9 mouse cellular contexts compared by ENCODE assay signal in genomic region chr11:33787362-33787761, GRCm38 (mm10).
A peak's percentile ranks its signal among the peaks of the same experiment; 100 is the strongest.
DNase-seq lines count a peak whose midpoint lies in the region; TF ChIP-seq lines count a peak whose summit lies in the region.
"Had no signal": no experiment of that assay in that cellular context is flagged by ENCODE, and none has a peak within 500 bp of the region (broad histone marks: within the 10 kb centered on the region; RNA-seq: fewer than 3 reads in every experiment).

No protein-coding gene starts in this region.

- no peaks in the 10 kb centered on the region for H3K36me3 ChIP-seq in heart, adult 2 months (ENCODE audit: control insufficient read depth, insufficient read depth, low read length)

- intact Hi-C loops in gastrocnemius, postnatal 14 days (cut with DNase I; ENCODE audit: low total_unique reads), result no loop called here
- intact Hi-C loops in left cerebral cortex, postnatal 4 days (cut with DNase I), result no loop called here
- intact Hi-C loops in heart, adult 2 months (cut with DNase I), result no loop called here

- TF ChIP-seq POLR2A in heart, adult 2 months (IDR thresholded peaks at IDR 0.05; ENCODE audit: insufficient read depth, low read depth, low read length), result no peak

- WGBS in heart, adult 2 months, result 21% methylated on average over 5 of the region's 5 CpGs

- no peak overlapping the region for H3K9ac ChIP-seq in heart, adult 2 months (ENCODE audit: low read depth, low read length)

- TF ChIP-seq CTCF in heart, adult 2 months (IDR thresholded peaks at IDR 0.05), result no peak

- no peaks in the 10 kb centered on the region for H3K79me2 ChIP-seq in heart, adult 2 months (replicated peaks; ENCODE audit: control insufficient read depth, insufficient read depth, low read length)

- H3K27ac ChIP-seq in heart, adult 2 months, result no peak overlapping the region

- no peak for TF ChIP-seq EP300 in heart, adult 2 months (IDR thresholded peaks at IDR 0.05; ENCODE audit: insufficient read depth, low read depth, low read length)

- peak; percentile 9 for DNase-seq in gastrocnemius, postnatal 14 days
- no peak for DNase-seq in gastrocnemius, adult 8-10 months (ENCODE audit: low spot score in 2 of 2)
- DNase-seq in urinary bladder, postnatal 14 days (ENCODE audit: low spot score), result peak; percentile 37
- DNase-seq in urinary bladder, postnatal 4 days (ENCODE audit: low spot score in 2 of 2), result no peak
- peak; percentile 6 to 73 for DNase-seq in kidney, postnatal 36 days
- peak; percentile 13 for DNase-seq in thymus, postnatal 25 days
- DNase-seq in left cerebral cortex, postnatal 4 days, result no peak
- no peak for DNase-seq in heart, adult 2 months

- no peaks in the 10 kb centered on the region for H3K4me1 ChIP-seq in heart, adult 2 months (ENCODE audit: control insufficient read depth, insufficient read depth, low read length)

- H3K27me3 ChIP-seq in heart, adult 2 months (ENCODE audit: control insufficient read depth, insufficient read depth, low read length), result no peaks in the 10 kb centered on the region

- no peak overlapping the region for H3K4me3 ChIP-seq in heart, adult 2 months
- H3K4me3 ChIP-seq: erythroblast, embryonic 14.5 days had no signal

Comparison
In these comparisons a context has a peak if more than half of its experiments do, and no peak if none do; other contexts are left out.
1. DNase-seq: peak in gastrocnemius, postnatal 14 days (single experiment), urinary bladder, postnatal 14 days (single experiment), kidney, postnatal 36 days (2 of 2) and thymus, postnatal 25 days (single experiment); none in gastrocnemius, adult 8-10 months (0 of 2), urinary bladder, postnatal 4 days (0 of 2), left cerebral cortex, postnatal 4 days (single experiment) and heart, adult 2 months (0 of 2).